In the genomic region with DNA sequence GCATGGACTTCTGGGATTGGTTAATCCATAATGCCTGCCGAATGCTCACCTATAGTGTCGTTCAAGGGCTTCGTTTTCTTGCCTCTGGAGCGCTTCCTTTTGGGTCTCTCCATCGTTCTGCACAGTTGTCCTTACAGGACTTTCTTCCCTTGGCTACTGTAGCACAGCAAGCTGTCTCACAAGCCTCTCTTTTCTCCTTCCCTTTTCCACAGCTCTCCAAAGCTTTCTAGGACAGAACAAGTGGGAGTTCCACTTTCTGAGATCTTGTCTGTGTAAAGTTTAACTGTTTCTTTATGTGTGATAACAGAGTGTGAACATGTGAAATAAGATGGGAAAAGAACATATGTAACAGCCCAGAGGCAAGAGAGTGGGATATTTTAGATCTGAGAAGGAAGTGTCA, we compare ENCODE assay signal across 25 mouse cellular contexts. TPM values are rescaled to one million over a fixed set of nuclear protein-coding genes. Genes with fewer than 3 reads are reported as not detected.
DNase-seq lines count a peak whose midpoint lies in the region; ATAC-seq and TF ChIP-seq lines count a peak whose summit lies in the region.
"Had no signal": no experiment of that assay in that cellular context is flagged by ENCODE, and none has a peak within 500 bp of the region (broad histone marks: within the 10 kb centered on the region; RNA-seq: fewer than 3 reads in every experiment).

No protein-coding gene starts in this region.

- intact Hi-C loops in left cerebral cortex, adult 2 months (cut with DNase I), result loop anchor here (5.0 kb wide), 2 partner anchors 69 to 89 kb away; partner anchors contain the start of gene Gpr88

- peak; percentile 15 to 32 for DNase-seq in frontal cortex, adult 2 months (ENCODE audit: extremely low spot score in 1 of 2, low spot score in 1 of 2)
- DNase-seq in frontal cortex, postnatal 10 days (ENCODE audit: low spot score in 2 of 2), result no peak
- no peak for DNase-seq in left cerebral cortex, adult 2 months (ENCODE audit: extremely low spot score in 1 of 2, low spot score in 2 of 2)
- DNase-seq in left cerebral cortex, adult 11 months (ENCODE audit: low spot score), result no peak
- peak; percentile 56 for DNase-seq in brain, adult 2 months (ENCODE audit: low read depth, low spot score)
- DNase-seq: adrenal gland, postnatal 10 days; adrenal gland, postnatal 36 days; B cell, adult 2 months; cerebellum, adult 11 months; cerebellum, adult 2 months; cerebellum, adult 9-11 months; cerebellum, postnatal 25 days; gastrocnemius, postnatal 10 days; gastrocnemius, postnatal 36 days had no signal

- no peak overlapping the region for H3K4me3 ChIP-seq in left cerebral cortex, adult 2 months
- H3K4me3 ChIP-seq: embryonic facial prominence, embryonic 12.5 days; embryonic facial prominence, embryonic 15.5 days; erythroblast, embryonic 14.5 days; forebrain, embryonic 12.5 days; forebrain, embryonic 15.5 days; hindbrain, embryonic 10.5 days; hindbrain, embryonic 15.5 days had no signal

- H3K27ac ChIP-seq in left cerebral cortex, adult 2 months, result peak overlapping the region; percentile 13; the same call in 1 of the 2 replicates
- H3K27ac ChIP-seq: embryonic facial prominence, embryonic 12.5 days; embryonic facial prominence, embryonic 15.5 days; forebrain, embryonic 12.5 days; forebrain, embryonic 15.5 days; hindbrain, embryonic 10.5 days; hindbrain, embryonic 15.5 days had no signal

- no peak for ATAC-seq in erythroblast, adult 5-6 weeks (replicated peaks; ENCODE audit: low FRiP score, poor library complexity, severe bottlenecking)
- ATAC-seq: forebrain, embryonic 15.5 days; intestine, postnatal 0 days; Patski had no signal

- TF ChIP-seq CTCF in left cerebral cortex, adult 2 months (IDR thresholded peaks at IDR 0.05), result no peak

RNA-seq across cellular contexts. Expression of gene Vcam1, which starts 34.0 kb away (rescaled TPM):
- polyA plus RNA-seq in frontal cortex, adult 2 months (2012; rRNA removed), result 15.1 and 19.2 TPM in 2 replicates
- total RNA-seq in left cerebral cortex, adult 2 months (2021), result 10 to 100 TPM; 16.8 to 19.1 TPM
- total RNA-seq in erythroblast, adult 5-6 weeks (2015; ENCODE audit: low replicate concordance), result 102 and 106 TPM in 2 replicates
- total RNA-seq in erythroblast, adult 5-6 weeks (2017; ENCODE audit: low replicate concordance), result 63.5 and 65.1 TPM in 2 replicates
- polyA plus RNA-seq: G1E had no signal

Comparison
In these comparisons a context has a peak if more than half of its experiments do, and no peak if none do; other contexts are left out.
1. DNase-seq: peak in frontal cortex, adult 2 months (2 of 2) and brain, adult 2 months (single experiment); none in frontal cortex, postnatal 10 days (0 of 2), left cerebral cortex, adult 2 months (0 of 2) and left cerebral cortex, adult 11 months (single experiment).